Mouse (Mus musculus) heart, embryonic 16.5 days (tissue): ENCODE data around the gene Spats2l. TPM values are rescaled to one million over a fixed set of nuclear protein-coding genes. Genes with fewer than 3 reads are reported as not detected.

Source experiments
- ATAC-seq: fragments of 200-750 bp; cut with Nextera tagmentation; replicated peaks from 2 replicates; pipeline ENCODE4 v1.8.0; 2017; ENCODE audit warnings: moderate number of reproducible peaks; ENCODE audit not compliant: insufficient read depth, low FRiP score; ENCODE audit errors: extremely low read depth
- H3K27ac ChIP-seq: fragments of 300-500 bp; sonication (generic); 2 replicates; pipeline ENCODE4 v1.5.1; 2014; ENCODE audit warnings: mild to moderate bottlenecking, low read length, control low read depth, moderate library complexity
- H3K27me3 ChIP-seq: fragments of 300-500 bp; sonication (generic); 2 replicates; pipeline ENCODE4 v1.6.1; 2014; ENCODE audit warnings: low read length, mixed read lengths; ENCODE audit not compliant: control insufficient read depth, insufficient read depth
- H3K36me3 ChIP-seq: fragments of 300-500 bp; sonication (generic); 2 replicates; pipeline ENCODE4 v1.6.1; 2014; ENCODE audit not compliant: control insufficient read depth, insufficient read depth
- H3K4me1 ChIP-seq: fragments of 300-500 bp; sonication (generic); 2 replicates; pipeline ENCODE4 v1.6.1; 2014; ENCODE audit warnings: low read length, mixed read lengths; ENCODE audit not compliant: control insufficient read depth, insufficient read depth
- H3K4me2 ChIP-seq: fragments of 300-500 bp; sonication (generic); 2 replicates; pipeline ENCODE4 v1.6.1; 2014; ENCODE audit warnings: low read depth, mild to moderate bottlenecking, control low read depth, low read length
- H3K4me3 ChIP-seq: fragments of 300-500 bp; sonication (generic); 2 replicates; pipeline ENCODE4 v1.5.1; 2014; ENCODE audit warnings: mild to moderate bottlenecking, control low read depth, low read length
- H3K9ac ChIP-seq: fragments of 300-500 bp; sonication (generic); 2 replicates; pipeline ENCODE4 v1.6.1; 2014; ENCODE audit warnings: low read length, control low read depth
- H3K9me3 ChIP-seq: fragments of 300-500 bp; sonication (generic); replicated peaks from 2 replicates; pipeline ENCODE4 v1.6.1; 2016; ENCODE audit warnings: low read length; ENCODE audit not compliant: control insufficient read depth
- WGBS: fragments of 180-500 bp; shearing (Covaris S2); extraction: QIAGEN DNeasy Blood & Tissue Kit; methylation state at CpG from one replicate; pipeline ENCODE4 v1.1.7; 2014; 5-methylcytosine and 5-hydroxymethylcytosine counted together
- polyA plus RNA-seq: library from polyadenylated mRNA; unstranded; fragments of >200 nt; fragmentation: Nextera tagmentation; extraction: Ambion mirVana; gene quantifications from 2 replicates; pipeline ENCODE4 v1.2.1, GENCODE M21; 2015

The Spats2l gene
- polyA plus RNA-seq, 1 experiment from 2014 or later = 61.5 TPM

DNA sequence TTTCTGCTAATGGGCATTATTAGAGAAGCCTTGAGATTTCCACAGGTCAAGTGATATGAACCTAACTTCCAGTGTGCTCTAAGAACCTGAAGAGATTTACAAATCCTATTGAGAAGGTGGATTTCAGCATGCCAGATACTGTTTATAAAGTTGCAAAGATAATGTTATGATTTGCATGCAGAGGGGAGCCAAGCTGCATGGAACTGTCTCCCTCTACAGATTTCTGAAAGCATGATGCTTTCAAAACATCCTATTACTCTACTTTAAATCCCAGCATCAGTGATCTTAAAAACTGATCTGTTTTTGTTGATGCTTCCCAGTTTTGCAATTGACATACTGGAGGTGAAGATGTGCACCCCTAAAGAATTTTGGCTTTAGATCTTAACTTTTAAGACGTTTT is 160.3 kb downstream of the Spats2l start:
- H3K27ac ChIP-seq = no peak overlapping the region
- no peak for ATAC-seq
- no peak overlapping the region for H3K9ac ChIP-seq
- H3K4me1 ChIP-seq = no peaks in the 10 kb centered on the region
- no peaks in the 10 kb centered on the region for H3K9me3 ChIP-seq
- H3K4me3 ChIP-seq = no peak overlapping the region
- WGBS = 56% methylated on average over 1 of the region's 1 CpGs
- H3K36me3 ChIP-seq = no peaks in the 10 kb centered on the region
- no peak overlapping the region for H3K4me2 ChIP-seq
- H3K27me3 ChIP-seq = no peaks in the 10 kb centered on the region

DNA sequence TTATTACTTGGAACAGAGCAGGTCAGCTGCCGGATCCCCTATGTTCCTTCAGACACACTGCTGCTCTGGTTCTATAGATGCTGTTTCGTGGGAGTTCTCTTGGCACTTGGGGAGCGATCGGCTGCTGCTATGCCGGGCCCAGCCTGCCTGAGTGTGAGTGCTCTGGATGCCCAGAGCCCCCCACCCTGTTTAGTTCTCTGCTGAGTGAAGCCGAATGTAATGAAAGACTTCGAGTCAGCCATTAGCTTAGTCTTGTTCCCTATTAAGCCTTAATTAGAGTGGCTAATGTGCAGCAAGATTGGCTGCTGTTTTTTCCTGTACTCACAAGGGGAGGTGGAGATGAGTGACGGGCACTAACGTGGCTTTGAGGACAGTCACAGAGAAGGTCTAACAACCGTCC is 166.7 kb downstream of the Spats2l start:
- Histone ChIP-seq H3K27ac (no peak overlapping the region), H3K9me3 (no peaks in the 10 kb centered on the region), H3K4me1 (no peaks in the 10 kb centered on the region), H3K27me3 (0 out of 2 replicates have a peak, but pooled peaks cover 2% of the 10 kb centered on the region), H3K9ac (no peak overlapping the region), H3K4me2 (no peak overlapping the region), H3K36me3 (peaks cover 15% of the 10 kb centered on the region), H3K4me3 (no peak overlapping the region)
- ATAC-seq = no peak
- WGBS = 83% methylated on average over 10 of the region's 10 CpGs

DNA sequence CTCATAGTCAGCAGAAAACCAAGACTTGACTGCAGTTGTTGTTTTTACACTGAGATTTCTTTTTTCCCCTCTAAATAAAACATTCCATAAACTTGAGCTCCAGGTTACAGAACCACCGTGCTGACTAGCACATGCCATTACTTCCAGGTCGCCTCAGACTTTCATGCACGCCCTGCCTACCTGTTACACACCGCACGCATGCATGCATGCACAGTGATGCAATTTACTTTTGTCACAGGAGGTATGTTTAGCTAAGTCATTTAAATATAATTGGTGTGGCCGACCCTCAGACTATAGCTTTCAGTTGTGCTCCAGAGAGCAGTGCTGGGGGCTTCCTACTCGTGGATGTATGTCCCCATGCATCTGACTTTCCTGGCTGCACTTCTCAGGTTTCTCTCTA is 167.1 kb downstream of the Spats2l start:
- Histone ChIP-seq H3K27ac (no peak overlapping the region), H3K4me1 (no peaks in the 10 kb centered on the region), H3K4me2 (no peak overlapping the region), H3K9me3 (no peaks in the 10 kb centered on the region), H3K4me3 (no peak overlapping the region), H3K9ac (no peak overlapping the region), H3K27me3 (0 out of 2 replicates have a peak, but pooled peaks cover 2% of the 10 kb centered on the region), H3K36me3 (peaks cover 15% of the 10 kb centered on the region)
- ATAC-seq = no peak
- 77% methylated on average over 7 of the region's 7 CpGs for WGBS

DNA sequence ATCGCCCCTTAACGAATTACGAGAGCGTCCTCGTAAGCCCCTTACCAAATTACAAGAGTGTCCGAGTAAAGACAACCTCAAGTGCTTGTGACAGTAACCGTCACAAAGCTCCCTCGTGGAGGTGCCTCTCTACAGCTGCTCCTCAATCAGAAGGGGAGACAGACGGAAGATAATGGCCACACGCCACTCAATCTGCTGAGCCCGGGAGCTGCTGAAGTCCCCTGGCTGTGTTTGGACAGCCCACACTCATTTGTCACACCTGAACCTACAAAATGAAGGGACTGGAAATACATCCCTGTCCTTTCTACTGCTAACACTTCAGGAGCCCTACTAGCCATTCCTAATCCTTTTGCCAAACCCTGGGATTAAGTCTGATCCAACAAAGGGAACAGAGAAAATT is 167.8 kb downstream of the Spats2l start:
- peaks cover 15% of the 10 kb centered on the region for H3K36me3 ChIP-seq
- H3K4me1 ChIP-seq = no peaks in the 10 kb centered on the region
- no peak overlapping the region for H3K4me3 ChIP-seq
- ATAC-seq = no peak
- H3K27me3 ChIP-seq = 0 out of 2 replicates have a peak, but pooled peaks cover 2% of the 10 kb centered on the region
- H3K4me2 ChIP-seq = no peak overlapping the region
- H3K9me3 ChIP-seq = no peaks in the 10 kb centered on the region
- 43% methylated on average over 11 of the region's 11 CpGs for WGBS
- no peak overlapping the region for H3K9ac ChIP-seq
- no peak overlapping the region for H3K27ac ChIP-seq

DNA sequence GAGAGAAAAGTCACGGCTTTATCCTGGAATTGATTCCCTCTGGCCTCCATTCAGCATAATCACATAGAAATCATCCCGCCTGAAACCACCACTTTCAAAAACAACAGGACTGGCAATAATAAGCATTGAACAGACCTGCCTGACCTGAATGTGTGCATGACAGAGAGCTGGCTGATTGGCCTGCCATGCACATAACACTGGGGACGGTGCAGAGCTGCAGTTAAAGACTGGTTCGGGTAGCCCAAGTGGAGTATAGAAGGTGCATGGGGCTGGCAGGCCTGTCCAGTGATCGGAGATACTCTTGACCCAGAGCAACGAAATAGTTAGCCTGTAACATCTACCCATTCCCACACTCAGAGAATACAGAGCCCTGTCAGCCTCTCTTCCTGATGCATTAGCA is 168.3 kb downstream of the Spats2l start:
- no peak for ATAC-seq
- 81% methylated on average over 6 of the region's 6 CpGs for WGBS
- Histone ChIP-seq H3K27me3 (0 out of 2 replicates have a peak, but pooled peaks cover 2% of the 10 kb centered on the region), H3K36me3 (peaks cover 15% of the 10 kb centered on the region), H3K27ac (no peak overlapping the region), H3K9ac (no peak overlapping the region), H3K4me2 (no peak overlapping the region), H3K4me1 (no peaks in the 10 kb centered on the region), H3K9me3 (no peaks in the 10 kb centered on the region), H3K4me3 (no peak overlapping the region)

DNA sequence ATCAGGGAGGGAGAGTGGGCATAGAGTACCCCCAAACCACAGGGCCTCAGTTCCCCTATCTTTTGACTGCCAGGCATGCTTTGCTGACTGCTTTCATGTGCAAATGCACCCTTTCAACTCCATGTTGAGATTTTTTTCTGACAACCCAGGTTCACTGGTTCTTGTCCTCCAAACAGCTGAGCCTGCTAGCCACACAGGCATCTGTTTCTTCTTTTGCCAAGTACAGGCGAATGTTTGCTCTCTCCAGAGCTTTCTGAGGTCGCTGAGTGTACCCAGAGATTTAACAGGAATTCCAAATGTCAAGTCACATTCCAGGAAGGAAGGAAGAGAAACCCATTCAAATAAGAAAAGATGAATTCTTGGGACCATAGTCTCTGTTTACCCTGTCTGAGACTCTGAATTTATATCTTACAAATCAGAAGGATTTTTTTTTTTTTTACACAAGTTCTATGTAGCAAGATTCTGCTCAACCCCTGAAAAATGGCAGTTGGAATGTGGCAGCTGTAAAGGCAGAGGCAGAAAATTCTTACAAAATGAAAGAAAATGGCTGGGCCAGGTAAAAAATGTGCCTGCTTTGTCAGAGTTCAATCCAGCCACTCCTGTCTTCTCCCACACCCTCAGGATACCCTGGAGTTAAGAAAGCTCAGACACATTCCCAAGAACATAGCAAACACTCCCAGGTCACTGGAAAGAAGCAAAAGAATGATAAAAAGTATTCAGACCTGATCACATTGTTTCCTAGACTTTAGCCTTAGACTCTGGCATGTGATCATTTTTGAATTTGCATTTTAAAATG is 173.8 kb downstream of the Spats2l start:
- Histone ChIP-seq H3K36me3 (peaks cover 2% of the 10 kb centered on the region; the same call in 1 of the 2 replicates), H3K4me3 (no peak overlapping the region), H3K4me1 (no peaks in the 10 kb centered on the region), H3K27me3 (no peaks in the 10 kb centered on the region), H3K9me3 (no peaks in the 10 kb centered on the region), H3K4me2 (no peak overlapping the region), H3K27ac (no peak overlapping the region), H3K9ac (no peak overlapping the region)
- ATAC-seq = no peak
- WGBS = 20% methylated on average over 2 of the region's 2 CpGs

DNA sequence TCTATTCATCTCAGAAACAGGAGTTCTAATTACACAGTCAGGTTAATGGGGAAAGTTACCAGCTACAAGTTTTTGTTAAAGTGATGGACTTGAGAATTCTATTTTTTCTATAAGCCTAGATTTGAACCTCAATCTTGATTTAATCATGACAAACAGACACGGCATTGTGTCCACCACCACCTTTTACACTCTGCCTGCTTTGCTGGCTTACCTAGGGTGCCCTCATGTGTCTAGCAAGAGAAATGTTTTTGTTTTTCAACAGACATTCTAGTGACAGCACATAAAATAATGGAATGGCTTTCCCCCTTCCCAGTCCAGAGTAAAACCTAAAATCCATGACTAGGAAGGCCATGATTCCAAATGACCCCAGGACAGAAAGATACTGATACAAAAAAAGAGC is 175.2 kb downstream of the Spats2l start:
- 7% methylated on average over 1 of the region's 1 CpGs for WGBS

DNA sequence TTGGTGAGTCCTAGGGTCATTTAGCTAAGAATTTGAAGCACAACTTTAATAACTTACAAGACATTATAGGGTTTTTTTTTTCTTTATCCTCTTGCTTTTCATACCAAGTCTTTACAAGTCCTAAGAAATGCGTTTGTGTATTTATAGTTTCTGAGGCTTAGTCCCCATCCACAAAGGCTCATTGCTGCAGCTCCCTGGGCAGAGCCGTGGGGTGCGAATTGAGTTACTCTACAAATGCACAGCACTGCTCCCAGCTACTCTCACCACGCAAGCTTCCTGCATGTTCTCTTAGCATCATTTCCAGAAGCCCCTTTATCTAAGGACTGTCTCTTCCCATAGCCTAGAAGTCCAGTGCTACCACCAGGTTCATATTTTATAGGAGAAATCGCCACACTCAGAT is 175.8 kb downstream of the Spats2l start:
- Histone ChIP-seq H3K4me3 (no peak overlapping the region), H3K9ac (no peak overlapping the region), H3K4me2 (no peak overlapping the region), H3K27ac (no peak overlapping the region), H3K4me1 (no peaks in the 10 kb centered on the region), H3K9me3 (no peaks in the 10 kb centered on the region), H3K27me3 (no peaks in the 10 kb centered on the region), H3K36me3 (peaks cover 3% of the 10 kb centered on the region; the same call in 1 of the 2 replicates)
- no peak for ATAC-seq
- 74% methylated on average over 5 of the region's 5 CpGs for WGBS

More for the DNA sequence above, 175.2 kb downstream of the Spats2l start:
- Histone ChIP-seq H3K27ac (no peak overlapping the region), H3K4me1 (no peaks in the 10 kb centered on the region), H3K4me2 (no peak overlapping the region), H3K27me3 (no peaks in the 10 kb centered on the region), H3K4me3 (no peak overlapping the region), H3K9me3 (no peaks in the 10 kb centered on the region), H3K36me3 (no peaks in the 10 kb centered on the region; the same call in 1 of the 2 replicates), H3K9ac (no peak overlapping the region)
- ATAC-seq = no peak

DNA sequence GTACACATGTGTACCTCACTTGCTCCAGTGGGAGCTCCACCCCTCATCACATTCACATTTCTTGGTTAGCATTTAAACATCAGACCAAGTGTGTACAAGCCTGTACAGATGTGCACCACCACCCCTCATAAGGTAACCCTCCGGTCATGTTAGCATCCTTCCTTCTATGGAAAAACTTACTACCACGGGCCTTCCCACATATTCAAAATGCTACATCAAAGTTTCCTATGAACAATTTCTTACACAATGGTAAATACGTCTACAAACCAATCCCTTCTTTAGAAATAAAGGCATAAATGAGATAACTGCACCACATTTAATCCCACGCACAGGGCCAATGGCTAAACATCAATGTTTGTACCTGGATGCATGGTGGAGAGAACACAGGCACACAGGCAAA is 178.5 kb downstream of the Spats2l start:
- Histone ChIP-seq H3K9me3 (no peaks in the 10 kb centered on the region), H3K4me2 (no peak overlapping the region), H3K4me1 (no peaks in the 10 kb centered on the region), H3K27ac (no peak overlapping the region), H3K36me3 (peaks cover 9% of the 10 kb centered on the region; the same call in 1 of the 2 replicates), H3K9ac (no peak overlapping the region), H3K27me3 (no peaks in the 10 kb centered on the region), H3K4me3 (no peak overlapping the region)
- 94% methylated on average over 4 of the region's 4 CpGs for WGBS
- ATAC-seq = no peak
